Mouse (Mus musculus) mouse trophoblast stem cell (cell line): ENCODE data around the gene Arntl2.

Experiments
- in situ Hi-C, 2 experiments: fragments of 300-500 bp; cut with MseI, MboI; formaldehyde crosslinking; loops; 2 replicates in 1 of 2; 3 replicates in 1 of 2; pipeline ENCODE4 v1.15.1; 2025

Arntl2 gene

DNA sequence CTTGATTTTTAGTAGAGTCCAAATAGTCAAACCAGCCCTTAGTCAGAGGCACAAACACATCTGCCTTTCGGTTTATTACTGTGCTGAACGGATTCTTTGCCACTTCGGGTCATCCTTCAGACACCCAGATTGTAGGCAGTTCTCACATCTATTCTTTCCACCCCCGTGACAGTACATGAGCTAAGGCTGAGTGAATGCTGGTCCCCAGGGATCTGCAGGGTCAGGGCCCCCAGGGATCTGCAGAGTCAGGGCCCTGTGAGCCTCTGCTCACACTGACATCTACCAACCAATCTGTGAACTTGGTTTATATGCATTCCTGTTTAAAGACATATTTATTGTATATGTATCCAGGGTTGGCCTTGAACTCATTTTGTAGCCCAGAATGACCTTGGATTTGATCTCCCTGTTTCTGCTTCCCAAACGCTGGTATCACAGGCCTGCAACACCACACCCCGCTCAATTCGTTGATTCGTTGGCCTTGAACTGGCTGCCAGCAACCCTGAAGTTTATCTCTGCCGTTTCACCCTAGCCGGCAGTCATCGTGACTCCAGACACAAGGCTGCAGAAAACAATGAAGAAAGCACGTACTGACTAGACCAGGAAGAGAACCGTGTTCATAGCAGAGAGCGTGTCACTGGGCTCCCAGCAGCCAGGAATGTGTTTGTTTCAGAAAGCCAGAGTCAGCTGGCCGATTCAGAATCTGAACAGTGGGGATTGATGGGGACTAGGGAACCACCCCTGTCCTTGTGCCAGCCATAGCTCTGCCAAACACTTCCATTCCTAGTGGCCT, 50.3 kb downstream of the Arntl2 start:
- in situ Hi-C loops, result loop anchor here in 1 of 2 experiments (25.0 kb wide), 1 partner anchor 391 kb away; no protein-coding TSS in a partner anchor

DNA sequence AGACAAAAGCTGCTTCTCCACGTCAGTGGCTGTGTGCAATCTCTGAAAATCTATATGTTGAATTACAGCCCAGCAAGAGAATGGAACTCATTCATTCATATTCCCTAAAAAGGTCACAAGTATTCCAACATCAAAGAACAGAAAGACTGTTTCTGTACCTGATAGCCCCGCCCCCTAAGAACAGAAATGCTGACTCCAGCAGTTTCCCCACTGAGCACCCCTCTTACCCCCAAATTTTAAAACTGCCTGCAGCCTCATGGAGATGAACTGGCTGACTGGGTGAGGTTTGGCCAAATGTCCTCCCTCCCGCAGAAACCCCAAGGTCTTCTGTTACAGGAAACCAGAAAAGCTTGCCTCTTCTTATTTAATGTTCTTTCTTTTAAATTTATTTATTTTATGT, 51.5 kb downstream of the Arntl2 start:
- in situ Hi-C loops, result loop anchor here in 1 of 2 experiments (25.0 kb wide), 1 partner anchor 390 kb away; no protein-coding TSS in a partner anchor

DNA sequence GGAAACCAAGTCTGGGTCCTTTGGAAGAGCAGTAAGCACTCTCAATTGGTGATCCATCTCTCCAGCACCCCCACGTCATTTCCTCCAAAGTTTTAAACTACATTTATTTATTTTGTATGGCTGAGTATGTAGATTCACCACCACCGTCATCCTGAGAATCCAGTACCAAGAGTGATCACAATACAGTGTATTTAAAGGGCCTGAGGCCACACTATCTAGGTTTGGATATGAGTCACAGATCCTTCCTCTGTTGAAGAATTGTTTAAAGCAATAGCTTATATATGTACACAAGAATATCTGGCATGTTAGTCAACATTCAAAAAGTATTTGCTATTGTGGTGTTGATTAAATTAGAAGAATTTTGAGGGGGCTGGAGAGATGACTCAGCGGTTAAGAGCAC, 52.4 kb downstream of the Arntl2 start:
- in situ Hi-C loops, result loop anchor here in 1 of 2 experiments (25.0 kb wide), 1 partner anchor 389 kb away; no protein-coding TSS in a partner anchor

DNA sequence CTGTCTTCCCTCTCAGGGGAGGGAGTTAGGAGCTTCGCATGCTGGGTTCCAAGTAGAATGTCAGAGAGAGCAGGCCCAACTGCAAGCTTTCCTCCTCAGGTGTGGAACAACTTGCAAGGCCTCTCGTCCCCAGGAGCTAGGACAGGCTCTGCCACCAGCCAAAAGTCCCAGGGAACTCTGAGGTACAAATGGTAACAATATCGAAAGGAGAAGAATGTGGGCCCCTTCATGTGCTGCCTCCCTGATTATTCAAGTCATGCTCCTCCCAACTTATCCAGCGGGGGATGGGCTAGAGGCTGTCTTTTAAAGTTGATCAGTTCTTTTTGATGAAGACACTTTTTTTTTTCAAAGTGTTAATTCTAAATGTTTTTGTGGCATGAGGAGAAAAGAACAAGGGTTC, 54.2 kb downstream of the Arntl2 start, which contains the start of gene Smco2:
Gene Smco2, plus strand, starts transcription at position 55 of the 400 bp plus-strand sequence.
- in situ Hi-C loops, result no loop called here

DNA sequence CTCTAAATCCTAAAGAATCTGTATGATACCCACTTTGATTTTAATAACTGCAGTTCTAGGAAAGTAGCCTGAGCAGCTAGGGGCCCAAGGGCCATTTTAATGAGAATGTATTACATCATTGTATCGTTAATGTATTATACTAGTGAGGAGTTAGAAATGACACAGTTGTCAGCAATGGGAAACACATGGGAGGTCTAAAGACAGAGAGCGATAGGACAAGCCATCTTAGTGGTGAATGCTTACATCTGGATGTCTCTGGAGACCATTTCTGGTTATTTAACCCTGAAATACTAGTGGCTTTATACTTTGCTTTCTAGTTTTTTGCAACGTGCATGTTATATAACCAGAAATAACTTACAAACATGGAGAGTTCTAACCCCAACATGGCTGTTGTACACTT, 56.1 kb downstream of the Arntl2 start:
- in situ Hi-C loops, result no loop called here

DNA sequence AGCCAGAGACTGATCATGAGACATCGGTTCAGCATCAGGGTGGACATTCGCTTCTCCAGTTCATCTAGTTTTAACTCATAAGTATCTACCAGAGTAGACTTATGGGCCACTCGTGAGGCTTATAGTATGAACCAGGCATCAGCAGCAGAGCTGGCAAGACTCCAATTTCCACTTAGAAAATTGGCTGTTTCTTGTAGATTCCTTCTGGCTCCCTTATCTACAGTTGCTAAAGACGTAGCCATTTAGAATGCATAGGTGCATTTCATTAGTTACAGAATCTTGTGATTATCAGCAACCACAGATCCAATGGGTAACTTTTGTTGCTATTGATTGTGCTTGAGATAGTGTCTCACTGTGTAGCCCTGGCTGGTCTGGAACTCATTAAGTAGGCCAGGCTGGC, 56.9 kb downstream of the Arntl2 start:
- in situ Hi-C loops, result no loop called here

DNA sequence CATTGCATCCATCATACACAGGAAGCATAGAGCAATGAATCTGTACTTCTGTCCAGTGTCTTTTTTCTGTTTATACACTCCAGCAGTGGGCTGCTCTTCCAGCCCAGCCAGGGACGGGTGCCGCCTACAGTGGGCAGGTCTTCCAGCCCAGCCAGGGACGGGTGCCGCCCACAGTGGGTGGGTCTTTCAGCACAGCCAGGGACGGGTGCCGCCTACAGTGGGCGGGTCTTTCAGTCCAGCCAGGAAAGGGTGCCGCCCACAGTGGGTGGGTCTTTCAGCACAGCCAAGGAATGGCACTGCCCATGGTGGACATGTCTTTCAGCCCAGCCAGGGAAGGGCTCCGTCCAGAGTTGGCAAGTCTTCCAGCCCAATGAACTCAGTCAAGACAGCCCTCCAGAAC, 59.3 kb downstream of the Arntl2 start:
- in situ Hi-C loops, result no loop called here

DNA sequence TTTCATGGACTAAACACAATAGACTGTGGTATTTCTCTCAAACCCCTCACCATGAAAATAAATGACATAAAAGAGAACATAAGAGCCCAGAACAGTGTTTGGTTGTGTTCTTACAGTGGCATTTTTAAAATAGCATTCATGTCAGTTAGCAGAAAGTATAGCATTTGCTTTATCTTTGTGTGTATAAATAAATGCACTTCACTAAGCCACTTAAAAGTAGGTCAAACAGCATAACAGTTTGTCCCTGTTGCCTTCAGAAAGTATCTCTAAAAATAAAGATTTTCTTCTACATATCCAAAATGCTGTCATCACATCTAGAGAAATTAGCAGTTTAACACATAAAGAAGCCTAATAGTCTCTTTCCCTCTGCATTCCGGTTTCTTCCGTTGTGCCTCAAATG, 61.5 kb downstream of the Arntl2 start:
- in situ Hi-C loops, result no loop called here

DNA sequence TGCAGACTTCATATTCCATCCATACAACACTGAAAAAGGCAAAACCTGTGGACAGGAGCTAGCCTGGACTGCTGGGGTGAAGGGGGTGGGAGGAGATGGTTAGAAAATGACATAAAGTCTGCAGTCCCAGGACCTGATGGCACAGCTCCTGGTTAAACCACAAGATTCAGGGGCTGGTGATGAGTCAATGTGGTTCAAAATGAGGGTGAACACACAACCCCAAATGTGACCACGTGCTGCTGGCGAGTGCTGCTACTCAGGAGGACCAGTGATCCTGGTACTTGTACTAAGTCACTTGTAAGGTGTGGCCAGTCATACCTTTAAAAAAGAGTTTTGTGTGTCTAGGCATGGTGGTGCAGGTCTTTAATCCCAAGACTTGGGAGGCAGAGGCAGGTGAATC, 67.3 kb downstream of the Arntl2 start:
- in situ Hi-C loops, result loop anchor here in 1 of 2 experiments (10.0 kb wide), 1 partner anchor 122 kb away; no protein-coding TSS in a partner anchor

DNA sequence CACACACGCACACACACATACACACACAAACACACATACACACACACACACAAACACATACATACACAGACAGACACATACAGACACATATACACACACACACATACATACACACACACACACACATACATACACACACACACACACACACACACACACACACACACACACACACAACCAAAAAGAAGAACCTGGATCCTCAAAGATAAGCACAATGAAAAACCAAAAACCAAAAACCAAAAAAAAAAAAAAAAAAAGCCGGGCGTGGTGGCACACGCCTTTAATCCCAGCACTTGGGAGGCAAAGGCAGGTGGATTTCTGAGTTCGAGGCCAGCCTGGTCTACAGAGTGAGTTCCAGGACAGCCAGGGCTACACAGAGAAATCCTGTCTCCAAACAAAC, 68.5 kb downstream of the Arntl2 start:
- in situ Hi-C loops, result loop anchor here in 1 of 2 experiments (10.0 kb wide), 1 partner anchor 120 kb away; no protein-coding TSS in a partner anchor

DNA sequence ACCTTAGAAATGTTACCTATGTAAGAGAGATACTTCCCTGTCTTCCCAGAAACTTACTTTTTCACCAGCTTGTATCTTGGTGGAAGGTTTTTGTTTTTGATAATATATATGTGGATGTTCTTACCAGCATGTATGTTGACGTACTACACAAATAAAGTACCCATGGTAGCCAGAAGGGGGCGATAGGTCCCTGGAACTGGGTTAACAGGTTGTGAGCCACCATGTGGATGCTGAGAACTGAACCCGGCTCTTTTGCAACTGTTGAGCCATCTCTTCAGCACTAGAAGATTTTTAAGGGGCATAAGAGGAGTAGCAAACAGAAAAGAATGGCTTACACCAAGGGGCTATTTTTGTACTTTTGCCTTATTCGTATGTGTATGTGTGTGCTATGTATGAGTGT, 69.8 kb downstream of the Arntl2 start:
- in situ Hi-C loops, result loop anchor here in 1 of 2 experiments (10.0 kb wide), 1 partner anchor 119 kb away; no protein-coding TSS in a partner anchor

DNA sequence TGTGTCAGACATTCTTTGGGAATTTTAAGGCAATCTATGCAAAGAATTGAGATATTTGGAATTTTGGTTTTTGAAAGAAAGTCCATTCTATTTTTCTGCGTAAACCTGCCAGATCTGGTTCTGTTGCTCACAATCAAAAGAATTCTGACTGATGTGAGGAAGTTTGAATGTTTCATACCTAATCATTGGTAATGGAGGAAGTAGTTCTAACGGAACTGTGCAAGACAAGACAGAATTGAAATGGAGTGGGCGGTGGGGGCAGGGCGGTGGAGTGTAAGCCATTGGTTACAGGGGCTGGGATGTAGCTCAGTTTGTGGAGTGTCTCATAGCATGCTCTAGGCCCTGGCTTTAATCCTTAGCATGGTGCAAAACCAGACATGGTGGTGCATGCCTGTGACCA, 76.1 kb downstream of the Arntl2 start:
- in situ Hi-C loops, result no loop called here

DNA sequence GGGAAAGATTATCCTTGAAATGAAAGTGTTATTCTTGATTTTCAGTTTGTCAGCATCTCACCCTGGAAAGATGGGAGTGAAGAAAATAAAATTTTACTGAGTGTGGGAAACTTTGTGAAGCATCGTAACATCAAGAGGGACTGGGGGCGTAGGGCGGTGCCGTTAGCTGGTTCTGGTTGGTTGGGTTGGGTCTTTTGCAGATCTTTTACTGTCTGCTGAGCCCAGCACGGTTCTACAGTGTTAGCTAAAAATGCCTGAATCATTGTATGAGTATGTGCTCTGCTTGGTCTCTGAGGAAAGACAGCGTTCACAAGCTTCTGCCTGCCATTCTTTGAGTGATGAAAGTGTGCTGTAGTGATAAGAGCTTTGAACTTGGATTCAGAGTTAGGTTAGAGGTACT, 78.6 kb downstream of the Arntl2 start:
- in situ Hi-C loops, result no loop called here

DNA sequence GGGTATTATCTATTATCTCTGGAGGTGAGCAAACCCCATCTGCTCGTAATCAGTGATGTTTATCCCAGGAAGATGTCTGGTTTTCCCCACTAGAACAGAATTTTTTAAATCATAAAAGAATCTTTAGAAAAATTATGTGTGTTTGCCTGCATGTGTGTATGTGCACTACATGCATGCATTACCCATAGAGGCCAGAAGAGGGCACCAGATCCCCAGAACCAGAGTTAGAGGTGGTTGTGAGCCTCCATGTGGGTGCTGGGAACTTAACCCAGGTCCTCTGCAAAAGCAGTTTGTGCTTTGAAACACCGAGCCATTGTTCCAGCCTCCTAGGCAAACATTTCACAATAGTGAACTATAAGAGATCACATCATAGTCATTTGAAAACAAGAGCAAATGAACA, 81.0 kb downstream of the Arntl2 start:
- in situ Hi-C loops, result no loop called here

DNA sequence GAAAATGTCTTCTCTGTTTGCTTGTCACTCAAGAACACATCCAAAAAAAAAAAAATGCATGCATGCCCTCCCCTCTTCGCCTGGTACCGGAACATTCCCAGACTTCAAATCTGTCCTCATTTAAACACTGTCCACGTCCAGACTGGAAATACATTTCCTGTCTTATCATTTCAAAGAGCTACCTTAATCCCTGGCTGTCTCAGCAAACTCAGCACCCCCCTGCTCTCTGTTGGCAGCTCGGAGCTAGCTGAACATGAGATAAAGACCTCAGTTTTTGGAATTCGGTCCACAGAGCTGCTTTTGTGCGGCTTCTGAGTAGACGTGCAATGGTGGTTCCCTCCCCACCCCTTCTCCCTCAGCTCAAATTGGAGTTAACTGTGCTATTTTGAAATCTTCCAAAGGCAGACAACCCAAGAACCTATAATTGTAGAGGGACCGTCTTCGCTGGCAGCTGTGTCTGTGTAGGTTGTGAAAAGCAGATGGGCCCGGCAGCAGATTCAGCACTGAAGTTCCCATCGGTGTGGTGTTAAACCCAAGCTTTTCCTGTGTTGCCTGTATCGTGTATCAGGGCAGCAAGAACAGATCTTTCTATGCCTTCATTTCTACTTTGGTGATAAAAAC, 81.7 kb downstream of the Arntl2 start:
- in situ Hi-C loops, result no loop called here

DNA sequence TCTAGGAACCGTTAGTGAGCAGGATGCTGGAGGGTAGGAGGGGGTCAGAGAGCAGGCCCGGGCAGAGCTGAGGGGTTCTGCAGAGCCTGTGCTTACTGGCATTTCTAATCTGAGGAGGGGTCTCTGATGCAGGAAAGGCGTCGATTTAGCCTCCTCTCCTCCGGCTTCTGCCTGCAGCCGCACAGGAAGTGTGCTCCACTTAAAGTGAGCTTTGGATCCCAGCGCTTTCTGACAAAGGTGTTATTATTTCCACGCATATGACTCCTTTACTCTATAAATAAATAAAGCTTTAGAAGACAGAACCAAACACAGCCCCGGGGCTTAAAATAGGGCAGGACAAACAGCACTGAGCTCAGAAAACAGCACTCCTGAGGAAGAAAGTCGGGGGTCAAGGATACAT, 83.1 kb downstream of the Arntl2 start:
- in situ Hi-C loops, result no loop called here

DNA sequence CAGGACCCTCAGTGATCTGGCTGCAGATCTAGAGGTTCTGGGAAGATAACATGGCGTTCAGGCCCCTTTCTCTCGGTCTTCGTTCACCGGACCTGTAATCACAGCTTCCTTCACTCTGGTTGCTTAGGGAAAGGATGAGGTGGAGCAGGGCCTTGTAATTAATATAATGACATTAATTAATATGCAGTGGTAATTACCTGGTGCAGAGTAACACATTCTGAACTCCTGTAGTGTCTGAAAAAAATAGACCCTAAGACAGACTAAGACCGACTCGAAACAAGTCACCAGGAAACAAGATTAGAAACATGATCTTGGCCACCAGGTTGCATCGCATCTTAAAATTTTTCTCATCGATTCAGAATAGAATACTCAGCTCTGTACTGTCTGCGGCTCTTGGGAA, 84.0 kb downstream of the Arntl2 start:
- in situ Hi-C loops, result no loop called here

DNA sequence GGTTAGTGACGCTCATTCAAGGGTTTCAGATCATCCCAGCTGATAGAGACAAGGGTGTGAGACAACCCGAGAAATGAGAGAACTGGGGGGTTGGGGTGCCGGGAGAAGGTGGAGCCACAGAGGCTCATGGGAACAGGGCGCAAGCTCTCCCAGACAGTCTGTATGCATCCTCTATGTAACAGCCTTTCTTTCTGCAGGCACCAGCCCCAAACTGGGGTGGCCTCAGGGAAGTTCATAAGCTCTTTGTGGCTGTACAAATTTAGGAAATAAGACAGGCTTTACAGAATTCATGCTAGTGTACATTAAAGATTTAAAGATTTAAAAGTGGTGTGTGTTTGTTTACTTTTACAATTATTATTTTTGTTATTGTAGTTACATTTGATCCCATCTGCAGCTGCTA, 84.4 kb downstream of the Arntl2 start:
- in situ Hi-C loops, result no loop called here

DNA sequence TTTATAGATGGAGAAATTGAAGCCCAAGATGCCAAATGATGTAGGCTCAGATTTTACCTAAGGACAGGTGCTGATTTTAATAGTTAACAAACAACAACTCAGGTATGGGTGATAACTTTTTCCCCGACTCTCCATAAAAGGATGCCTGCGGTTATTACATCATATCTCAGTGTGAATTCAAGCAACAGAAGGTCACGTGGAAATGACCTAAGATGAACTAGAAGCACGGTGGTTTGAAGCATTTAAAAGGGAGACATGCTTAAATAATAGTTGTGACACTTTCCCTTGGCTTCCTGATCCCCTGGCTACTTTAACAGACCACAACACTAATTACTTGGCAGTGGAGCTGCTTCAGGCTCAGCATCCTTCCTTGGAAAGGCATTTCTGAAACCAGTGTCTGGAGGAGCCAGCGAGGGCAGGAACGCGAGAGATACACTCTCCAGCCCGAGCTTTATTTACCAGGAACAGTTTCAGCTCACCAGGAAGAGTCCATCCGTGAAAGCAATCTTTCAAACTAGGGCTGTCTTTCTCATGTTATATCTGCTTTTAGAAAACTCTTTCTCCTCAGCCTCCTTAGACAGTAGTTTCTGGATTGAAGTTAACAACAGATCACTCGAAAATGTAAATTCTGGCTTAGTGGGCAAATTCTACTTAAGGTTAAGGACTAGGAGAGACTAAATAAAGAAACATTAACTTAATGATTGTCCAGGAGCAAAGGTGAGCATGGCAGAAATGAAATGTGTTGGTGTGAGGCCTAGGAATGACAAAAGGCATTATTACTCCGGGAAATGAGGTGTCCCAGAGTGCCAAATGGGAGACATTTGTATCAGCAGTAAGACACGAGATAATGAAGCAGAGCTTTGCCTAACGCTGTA, 86.3 kb downstream of the Arntl2 start:
- in situ Hi-C loops, result no loop called here
